Mouse (Mus musculus) kidney, postnatal 25 days (tissue): ENCODE results near the gene Rbsn.

Experiments used
- DNase-seq, 2 experiments: peaks; one replicate each; pipeline ENCODE4 v3.0.0; 2021; ENCODE audit warnings: mixed read lengths in 2 of 2

Rbsn gene

DNA sequence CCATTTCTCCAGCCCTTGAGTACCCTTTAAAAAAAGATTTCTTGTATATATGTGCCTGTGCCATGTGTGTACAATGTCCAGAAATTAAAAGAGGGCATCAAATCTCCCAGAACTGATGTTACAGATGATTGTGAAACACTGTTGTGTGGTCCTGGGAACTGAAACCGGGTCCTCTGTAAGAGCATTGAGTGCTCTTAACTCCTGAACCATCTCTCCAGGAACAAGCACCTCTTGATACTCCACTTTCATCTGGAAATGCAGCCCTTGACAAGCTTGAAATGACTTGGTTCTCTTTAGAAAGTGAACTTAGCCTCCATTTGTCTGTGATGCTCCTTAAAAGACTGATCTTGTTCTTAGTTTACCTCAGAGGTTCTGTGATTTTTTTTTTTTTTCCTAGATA, 52.0 kb downstream of the Rbsn start:
- no peak for DNase-seq

DNA sequence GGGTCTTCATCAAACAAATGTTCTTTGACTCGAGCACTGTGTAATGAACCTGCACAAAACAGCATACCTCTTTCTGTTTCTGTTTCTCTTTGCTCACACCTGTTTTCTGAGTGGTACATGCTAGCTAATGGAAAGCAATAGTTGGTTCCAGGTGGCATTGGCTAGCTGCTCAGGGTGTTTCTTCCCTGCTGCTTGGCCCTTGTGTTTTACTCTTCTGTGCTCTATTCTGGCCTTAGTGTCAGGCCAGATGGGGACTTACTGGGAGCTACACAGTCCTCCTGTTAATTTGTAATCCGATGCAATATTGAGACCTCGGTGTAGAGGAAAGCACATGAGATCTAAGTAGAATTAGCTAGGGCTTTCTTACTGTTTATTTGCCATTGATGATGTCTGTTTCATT, 55.9 kb downstream of the Rbsn start:
- no peak for DNase-seq

DNA sequence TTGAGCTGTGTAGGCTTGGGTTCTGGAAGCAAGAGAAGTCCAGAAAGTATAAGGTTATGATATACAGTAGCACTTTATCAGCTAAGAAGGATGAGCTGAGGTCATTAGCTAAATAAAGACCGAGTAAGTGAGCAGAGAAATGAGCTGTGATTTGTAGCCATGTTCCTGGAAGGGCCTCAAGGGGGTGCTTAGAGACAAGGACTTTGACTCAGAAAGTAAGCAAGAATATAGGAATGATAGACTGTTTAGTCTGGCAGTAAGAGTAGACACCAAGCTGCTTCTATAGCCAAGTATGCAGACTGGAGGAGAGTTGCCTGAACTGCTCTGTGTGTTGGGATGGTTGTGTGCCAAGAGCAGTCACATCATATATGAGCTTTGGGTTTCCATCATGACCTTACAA, 61.0 kb downstream of the Rbsn start:
- DNase-seq, result no peak

DNA sequence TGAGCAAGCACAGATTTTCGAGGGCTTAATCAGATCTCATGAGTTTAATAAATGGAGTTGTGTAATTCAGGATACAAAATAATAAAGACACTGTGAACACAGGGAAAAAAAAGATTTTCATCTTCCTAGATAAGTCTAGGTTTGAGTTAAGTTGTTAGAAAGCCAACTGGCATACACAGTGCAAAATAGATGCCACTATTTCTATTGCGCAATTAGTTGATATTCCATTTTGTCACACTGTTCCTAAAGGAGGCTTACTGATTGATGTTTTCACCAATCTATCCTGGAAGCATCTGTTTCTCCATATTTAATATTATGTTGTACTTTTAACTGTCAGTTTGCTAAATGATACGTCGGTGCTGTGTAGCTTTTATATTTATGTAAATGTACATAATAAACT, 68.8 kb downstream of the Rbsn start:
- DNase-seq, result no peak
